Mouse (Mus musculus) spleen, postnatal 36 days (tissue): ENCODE measurements around the gene Olfr887.

Source experiments
- DNase-seq, 2 experiments: peaks; one replicate each; pipeline ENCODE4 v3.0.0; 2022; ENCODE audit warnings: low spot score in 2 of 2, mixed read lengths in 1 of 2

Gene Olfr887

GRCm38 (mm10) chr9:38083772-38084171, at the start of gene Olfr887:
Gene Olfr887, plus strand, starts transcription at chr9:38084072.
- no peak for DNase-seq

GRCm38 (mm10) chr9:38046255-38046654, 37.6 kb upstream of the Olfr887 start, which contains the start of gene Olfr884:
Gene Olfr884, plus strand, starts transcription at chr9:38046555.
- no peak for DNase-seq

- DNase-seq = no peak
These were observed 22.9 kb upstream of the Olfr887 start, which contains the start of gene Olfr885 for GRCm38 (mm10) chr9:38061022-38061421. Gene Olfr885, plus strand, starts transcription at chr9:38061322.

GRCm38 (mm10) chr9:38107828-38108227, 24.0 kb downstream of the Olfr887 start, which contains the start of gene Olfr888:
Gene Olfr888, plus strand, starts transcription at chr9:38108128.
- DNase-seq = no peak

GRCm38 (mm10) chr9:38114898-38115297, 31.0 kb downstream of the Olfr887 start, which contains the start of gene Olfr889:
Gene Olfr889, plus strand, starts transcription at chr9:38115198.
- DNase-seq = no peak
